Mouse (Mus musculus) CD4-positive, CD25-positive, alpha-beta regulatory T cell, adult 9 weeks (primary cell): ENCODE data around the gene Dedd. TPM values are rescaled to one million over a fixed set of nuclear protein-coding genes. Genes with fewer than 3 reads are reported as not detected.

Experiments
- polyA plus RNA-seq: library from polyadenylated mRNA; unstranded; fragments of 100-300 nt; shearing (Covaris generic); gene quantifications from one replicate; pipeline ENCODE4 v1.2.1, GENCODE M21; 2017

The Dedd gene
- 38.2 TPM for polyA plus RNA-seq

DNA sequence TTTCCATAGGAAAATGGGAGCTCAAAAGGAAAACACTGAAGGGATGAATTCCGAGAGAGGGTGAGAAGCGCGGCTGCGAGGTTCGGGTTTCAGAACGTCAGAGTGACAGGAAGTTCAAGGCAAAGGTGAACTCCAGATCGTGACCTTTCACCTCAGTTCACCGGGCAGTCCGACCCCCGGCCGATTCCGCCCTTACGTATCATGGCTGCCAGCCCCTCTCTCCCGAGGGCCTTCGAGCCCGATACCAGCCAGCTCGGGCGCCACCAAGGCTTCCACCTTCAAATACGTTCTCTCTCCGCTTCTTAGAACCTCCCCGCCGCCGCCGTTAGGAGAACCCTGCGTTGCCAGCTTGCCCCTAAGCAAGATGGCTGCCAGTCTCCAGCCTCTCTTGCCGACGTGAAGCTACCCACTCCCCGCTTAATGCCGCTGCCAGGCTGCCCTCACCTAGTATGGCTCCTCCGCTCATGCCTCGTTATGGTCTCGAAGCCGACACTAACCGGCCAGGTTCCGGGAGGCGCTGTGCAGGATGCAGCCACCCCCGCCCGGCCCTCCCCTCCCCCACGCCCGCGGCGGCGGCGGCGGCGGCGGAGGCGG is at the start of gene Dedd:
Gene Dedd (plus strand): TSS at position 307 of the 594 bp plus-strand sequence.

DNA sequence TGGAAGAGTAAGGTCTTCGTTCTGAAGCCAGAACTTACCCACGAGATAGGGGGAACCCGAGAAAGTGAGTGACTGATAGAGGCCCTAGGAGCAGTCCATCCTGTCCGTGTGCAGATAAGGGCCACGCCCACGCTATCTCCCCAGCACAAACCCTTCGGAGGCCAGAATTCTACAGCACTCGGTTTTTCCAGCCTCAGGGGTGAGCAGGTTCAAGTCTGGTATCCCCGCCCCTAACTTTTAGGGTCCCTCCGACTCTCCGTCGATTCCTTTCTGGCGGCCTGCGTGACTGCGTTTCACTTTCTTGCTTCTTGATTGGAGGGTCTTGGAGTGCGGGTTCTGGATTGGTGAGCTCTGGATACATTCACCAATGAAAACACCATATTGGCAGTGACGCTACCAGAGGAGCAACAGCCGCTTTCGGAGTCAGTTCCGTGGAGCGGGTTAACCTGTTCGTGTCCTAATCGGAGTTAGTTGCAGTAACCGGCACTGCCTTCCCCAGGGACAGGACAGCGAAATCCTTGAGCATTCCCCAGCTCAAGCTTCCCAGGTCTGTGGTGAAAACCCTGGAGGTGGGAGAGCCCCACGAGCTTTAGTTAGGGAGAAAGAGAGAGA is 47.9 kb upstream of the Dedd start, which contains the start of gene Ppox:
Gene Ppox (minus strand): TSS at position 271 of the 612 bp plus-strand sequence.

DNA sequence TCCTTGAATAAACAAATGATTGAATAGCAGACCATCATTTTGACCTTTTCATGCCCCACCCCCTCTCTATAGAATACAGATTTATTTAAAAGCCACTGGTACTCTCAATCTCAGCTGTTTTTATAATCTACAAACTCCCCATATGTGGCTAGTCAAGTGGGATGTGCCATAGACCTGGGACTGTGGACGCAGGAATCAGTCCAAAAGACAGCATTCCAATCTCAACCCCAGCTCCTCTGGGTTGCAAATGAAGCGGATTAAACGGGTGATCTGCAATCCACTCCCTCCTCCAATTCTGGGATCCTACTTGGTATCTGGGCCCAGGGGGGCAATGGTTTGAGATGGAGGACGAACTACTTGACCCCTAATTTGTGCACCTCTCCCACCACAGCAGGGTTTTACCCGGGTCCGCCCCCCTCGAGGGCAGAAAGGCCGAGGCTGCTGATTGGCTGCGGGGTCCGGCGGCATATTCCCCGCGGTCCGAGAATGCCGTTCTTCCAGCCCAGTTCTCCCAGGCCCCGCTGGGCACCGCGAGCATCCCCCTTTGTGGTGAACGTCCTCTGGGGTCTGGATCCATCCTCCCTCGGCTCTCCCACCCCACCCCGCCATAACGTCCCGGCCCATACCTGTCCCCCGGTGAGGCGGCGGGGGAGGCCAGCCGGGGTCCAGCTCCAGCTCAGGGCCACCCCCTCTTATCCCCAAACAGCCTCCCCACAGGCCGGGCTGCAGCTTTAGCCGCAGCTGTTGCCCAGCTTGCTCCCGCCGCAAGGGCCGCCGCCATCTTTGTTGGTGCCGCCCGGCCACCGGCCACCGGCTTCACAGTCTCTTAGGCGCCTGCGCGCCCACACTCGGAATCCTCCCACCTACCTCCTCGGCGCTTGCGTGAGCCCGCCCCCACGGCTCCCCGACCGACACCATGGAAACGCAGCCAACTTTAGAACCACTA is 41.5 kb upstream of the Dedd start, which contains the start of gene Usp21:
Gene Usp21 (minus strand): TSS at position 856 of the 946 bp plus-strand sequence.

DNA sequence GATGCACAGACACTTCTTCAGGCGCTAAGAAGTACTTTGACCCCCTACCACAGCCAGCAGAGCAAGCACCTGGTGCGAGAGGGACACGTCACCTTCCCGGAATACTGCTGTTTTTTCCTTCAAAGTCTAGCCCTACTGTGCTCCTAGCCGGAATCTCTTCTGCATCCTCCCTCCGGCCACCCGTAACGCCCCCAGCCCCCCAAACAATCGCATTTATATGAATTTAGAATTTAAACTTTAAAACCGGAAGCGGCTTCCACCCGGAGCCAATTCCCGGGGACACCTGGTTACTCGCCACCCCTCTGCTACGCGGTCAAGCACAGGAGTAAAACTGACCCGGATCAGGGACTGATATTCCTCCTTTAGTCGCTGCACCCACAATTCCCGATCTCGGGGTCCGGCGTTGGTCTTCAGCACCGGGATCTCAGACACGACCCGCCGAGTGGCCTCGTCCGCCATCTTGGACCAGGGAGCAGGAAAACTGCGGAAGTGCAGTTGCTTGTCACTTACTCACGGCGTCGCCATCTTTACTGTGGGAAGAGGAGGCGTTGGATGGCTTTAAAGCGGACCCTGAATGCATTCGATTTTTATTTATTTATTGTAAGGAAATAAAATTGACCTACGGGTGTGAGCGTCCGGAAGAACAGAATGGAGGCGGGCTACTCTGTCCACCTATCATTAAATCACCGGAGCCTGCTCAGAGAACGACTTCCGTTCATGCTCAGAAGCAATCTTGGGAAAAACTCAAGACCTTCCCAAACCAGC is 34.5 kb upstream of the Dedd start, which contains the start of gene Ufc1:
Gene Ufc1 (minus strand): TSS at position 727 of the 765 bp plus-strand sequence.

DNA sequence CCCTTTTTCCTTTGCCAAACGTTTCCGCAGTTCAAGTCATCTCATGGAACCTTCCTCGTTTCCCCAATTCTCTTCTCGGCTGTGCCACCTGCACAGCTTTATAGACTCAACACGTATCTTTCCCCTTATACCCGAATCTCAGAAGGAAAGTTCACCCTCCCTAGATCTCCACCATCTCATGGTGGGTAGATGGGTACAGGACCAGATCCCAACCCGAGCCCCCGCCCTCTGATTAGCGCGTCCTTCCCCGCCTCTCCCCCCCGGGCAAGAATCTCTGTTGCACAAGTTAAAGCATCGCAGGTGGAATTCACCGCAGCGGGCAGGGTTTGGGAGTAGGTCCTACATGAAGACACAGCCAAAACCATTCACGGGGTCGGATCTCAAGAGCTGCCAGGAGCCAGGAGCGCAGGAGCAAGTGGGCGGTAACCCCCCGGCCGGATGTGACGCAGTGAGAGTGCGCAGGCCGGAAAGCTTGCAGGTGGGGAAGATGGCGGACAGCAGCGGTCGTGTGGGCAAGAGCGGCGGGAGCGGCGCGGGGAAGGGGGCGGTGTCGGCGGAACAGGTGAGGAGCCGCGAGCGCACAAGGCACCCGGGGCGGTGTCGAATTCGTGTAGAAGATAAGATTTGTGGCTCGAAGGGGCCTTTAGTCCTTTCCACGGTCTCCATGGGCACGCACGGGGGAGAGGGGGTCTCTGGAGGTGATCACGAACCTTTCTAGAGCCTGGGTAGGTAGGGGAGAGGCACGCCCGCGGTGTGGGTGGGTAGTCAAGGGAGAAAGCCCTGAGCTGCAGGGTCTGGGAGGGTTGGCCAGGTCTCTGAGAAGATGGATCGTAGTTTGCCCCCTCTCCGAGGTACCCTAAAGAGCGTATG is 16.5 kb downstream of the Dedd start, which contains the start of the genes Nit1 and Pfdn2:
Gene Nit1 (minus strand): TSS at position 422 of the 870 bp plus-strand sequence.
Gene Pfdn2 (plus strand): TSS at position 446 of the 870 bp plus-strand sequence.

DNA sequence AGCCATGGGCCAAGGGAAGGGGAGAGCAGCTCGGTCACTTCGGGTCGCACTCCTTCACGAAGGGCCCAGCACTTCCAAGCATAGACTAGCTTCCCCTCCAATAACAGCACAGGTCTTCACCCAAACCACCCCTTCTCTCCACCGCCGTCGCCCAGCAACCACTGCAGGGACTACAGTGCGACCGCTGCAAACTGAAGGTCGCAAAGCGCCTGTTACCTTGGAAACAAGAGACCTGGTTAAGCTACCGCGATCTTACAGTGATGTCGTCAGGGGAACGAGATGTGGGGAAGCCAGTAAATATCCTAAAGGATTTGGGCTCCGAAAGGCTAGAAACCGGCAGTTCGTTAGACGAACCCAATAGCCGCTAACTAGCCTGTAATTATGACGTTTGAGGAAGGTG is 31.7 kb downstream of the Dedd start, which contains the start of gene Klhdc9:
Gene Klhdc9 (minus strand): TSS at position 143 of the 400 bp plus-strand sequence.

DNA sequence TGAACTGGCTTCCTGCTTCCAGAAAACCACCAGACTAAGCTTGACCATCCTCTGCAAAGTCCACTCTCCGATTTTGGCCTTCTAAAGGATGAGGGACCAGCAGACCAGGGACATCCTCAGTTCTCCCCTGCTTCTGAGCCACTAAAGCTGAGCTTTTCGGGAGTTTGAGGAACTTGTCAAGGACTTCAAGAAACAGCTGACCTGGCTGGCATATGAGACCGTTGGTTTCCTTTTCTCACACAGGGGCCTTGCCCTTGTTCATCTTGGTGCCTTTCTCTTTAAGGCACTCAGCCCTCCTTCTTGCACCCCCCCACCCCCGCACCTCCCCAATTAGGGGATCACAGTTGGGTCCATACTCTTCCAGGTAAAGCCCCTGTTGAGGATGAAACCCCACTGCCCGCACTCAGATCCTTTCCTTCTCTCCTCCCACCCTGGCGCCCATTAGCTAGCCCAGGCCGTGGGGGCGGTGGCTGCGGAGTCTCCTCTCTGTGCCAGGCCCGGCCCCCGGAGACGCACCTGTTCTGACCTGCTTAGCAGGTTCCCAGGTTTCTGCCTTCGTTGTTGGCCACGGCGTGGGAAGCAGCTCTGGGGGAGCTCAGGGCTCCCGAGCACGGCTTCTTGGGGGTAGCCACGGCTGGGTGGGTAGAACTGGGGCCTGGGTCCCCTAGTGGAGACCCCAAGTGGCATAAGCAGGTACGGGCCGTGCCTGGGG is 41.1 kb downstream of the Dedd start, which contains the start of gene Nectin4:
Gene Nectin4 (plus strand): TSS at position 255 of the 712 bp plus-strand sequence.

DNA sequence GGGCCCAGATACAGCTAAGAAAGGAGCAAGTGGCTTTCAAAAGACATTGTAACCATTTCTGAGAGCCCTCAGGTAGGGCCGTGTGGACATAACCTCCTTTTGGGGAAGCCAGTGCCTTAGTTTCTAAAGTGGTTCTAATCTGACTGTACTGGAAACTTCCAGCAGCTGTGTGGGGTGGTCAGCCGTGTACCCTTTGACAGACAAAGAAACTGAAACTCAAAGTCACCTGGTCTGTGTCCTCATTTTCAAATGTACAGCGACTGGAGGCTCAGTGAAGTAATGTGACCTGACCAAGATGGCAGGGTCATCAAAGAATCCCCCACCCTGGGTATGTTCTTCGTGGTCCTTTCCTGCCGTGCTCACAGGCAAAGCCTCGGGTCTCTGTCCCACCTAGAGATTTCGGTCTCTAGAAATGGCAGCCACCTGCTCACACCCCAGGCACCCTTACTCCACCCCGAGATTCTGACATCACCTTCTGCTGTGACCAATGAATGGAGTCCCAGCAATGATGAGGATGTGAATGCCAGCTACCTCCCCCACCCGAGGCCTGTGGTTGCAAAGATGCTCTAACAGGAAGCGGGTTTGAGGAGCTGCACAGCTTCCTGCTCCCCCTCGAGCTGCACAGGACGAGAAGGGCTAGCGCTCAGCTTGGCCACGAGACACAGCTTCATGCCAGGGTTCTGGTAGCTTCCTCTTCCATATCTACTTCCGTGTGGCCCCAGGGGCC is 59.6 kb downstream of the Dedd start, which contains the start of gene Arhgap30:
Gene Arhgap30 (plus strand): TSS at position 579 of the 727 bp plus-strand sequence.

Other genes starting within 250 kb of the Dedd start
- gene Cfap126, start 215.2 kb upstream of the Dedd start, polyA plus RNA-seq: 2.0 TPM
- gene Sdhc, start 178.5 kb upstream of the Dedd start, polyA plus RNA-seq: 179 TPM
- not detected for gene Mpz, start 178.4 kb upstream of the Dedd start, polyA plus RNA-seq
- gene Pcp4l1, start 132.9 kb upstream of the Dedd start, polyA plus RNA-seq: not detected
- 0.61 TPM for gene Nr1i3, start 115.2 kb upstream of the Dedd start, polyA plus RNA-seq
- 45.0 TPM for gene Tomm40l, start 106.6 kb upstream of the Dedd start, polyA plus RNA-seq
- 0.62 TPM for gene Apoa2, start 104.1 kb upstream of the Dedd start, polyA plus RNA-seq
- 7.1 TPM for gene Fcer1g, start 94.8 kb upstream of the Dedd start, polyA plus RNA-seq
- not detected for gene Adamts4, start 78.7 kb upstream of the Dedd start, polyA plus RNA-seq
- 197 TPM for gene Ndufs2, start 77.8 kb upstream of the Dedd start, polyA plus RNA-seq
- gene B4galt3, start 58.8 kb upstream of the Dedd start, polyA plus RNA-seq: 51.6 TPM
- 89.0 TPM for gene Ppox, start 48.0 kb upstream of the Dedd start, polyA plus RNA-seq
- gene Usp21, start 41.2 kb upstream of the Dedd start, polyA plus RNA-seq: 51.7 TPM
- 77.9 TPM for gene Ufc1, start 34.1 kb upstream of the Dedd start, polyA plus RNA-seq
- gene Nit1, start 16.5 kb downstream of the Dedd start, polyA plus RNA-seq: 56.6 TPM
- 123 TPM for gene Pfdn2, start 16.5 kb downstream of the Dedd start, polyA plus RNA-seq
- not detected for gene Klhdc9, start 31.7 kb downstream of the Dedd start, polyA plus RNA-seq
- gene Nectin4, start 41.0 kb downstream of the Dedd start, polyA plus RNA-seq: not detected
- gene Arhgap30, start 59.8 kb downstream of the Dedd start, polyA plus RNA-seq: 258 TPM
- gene Usf1, start 82.2 kb downstream of the Dedd start, polyA plus RNA-seq: 102 TPM
- 5.9 TPM for gene Tstd1, start 89.7 kb downstream of the Dedd start, polyA plus RNA-seq
- 0.93 TPM for gene F11r, start 108.4 kb downstream of the Dedd start, polyA plus RNA-seq
- gene Alyref2, start 174.3 kb downstream of the Dedd start, polyA plus RNA-seq: 9.7 TPM
- not detected for gene Itln1, start 206.1 kb downstream of the Dedd start, polyA plus RNA-seq
- 0.69 TPM for gene Cd244a, start 230.0 kb downstream of the Dedd start, polyA plus RNA-seq